Mouse (Mus musculus): ENCODE results near the gene Krt25.

Krt25 gene

DNA sequence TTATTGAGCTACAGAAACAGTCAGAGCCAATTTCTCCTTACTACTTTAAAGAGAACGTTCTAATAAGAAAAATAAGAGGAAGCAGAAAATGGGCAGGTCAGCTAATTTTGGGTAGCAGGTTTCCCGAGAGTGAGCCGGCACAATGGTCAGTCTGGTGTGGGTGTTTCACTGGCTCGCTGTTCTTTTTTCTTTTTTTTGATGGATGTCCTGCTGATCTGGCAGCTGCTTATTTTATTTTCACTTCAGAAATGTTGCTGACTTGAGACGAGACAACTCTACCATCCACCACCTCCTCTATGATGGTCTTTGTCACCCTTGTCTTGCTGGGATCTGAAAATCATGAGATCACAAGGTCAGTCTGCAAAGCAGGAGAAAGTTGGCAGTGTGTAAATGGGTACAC lies 42.8 kb downstream of the Krt25 start:
- in situ Hi-C loops (cut with MboI, MseI), result loop anchor here in 1 of 2 experiments (5.0 kb wide), 1 partner anchor 223 kb away; no protein-coding TSS in a partner anchor

DNA sequence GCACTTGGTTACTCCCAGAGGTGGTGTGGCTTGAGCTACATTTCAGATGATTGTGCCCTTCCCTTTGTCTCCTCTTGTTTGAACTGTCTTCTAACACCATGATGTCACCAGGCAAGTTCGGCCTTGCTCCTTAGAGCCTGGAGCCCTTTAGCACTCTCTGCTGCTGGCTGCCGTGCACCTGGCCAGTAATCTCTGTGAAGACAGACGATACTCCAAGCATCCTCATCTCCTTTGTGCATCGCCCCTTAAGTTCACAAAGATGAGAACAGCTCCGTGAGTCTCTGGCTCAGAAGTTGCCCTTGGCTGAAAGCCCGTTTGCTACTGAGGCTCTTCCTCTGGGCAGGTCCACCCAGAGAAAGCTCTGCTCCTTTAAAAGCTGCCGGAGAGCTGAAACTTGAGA lies 46.0 kb downstream of the Krt25 start:
- in situ Hi-C loops (cut with MboI, MseI), result no loop called here

DNA sequence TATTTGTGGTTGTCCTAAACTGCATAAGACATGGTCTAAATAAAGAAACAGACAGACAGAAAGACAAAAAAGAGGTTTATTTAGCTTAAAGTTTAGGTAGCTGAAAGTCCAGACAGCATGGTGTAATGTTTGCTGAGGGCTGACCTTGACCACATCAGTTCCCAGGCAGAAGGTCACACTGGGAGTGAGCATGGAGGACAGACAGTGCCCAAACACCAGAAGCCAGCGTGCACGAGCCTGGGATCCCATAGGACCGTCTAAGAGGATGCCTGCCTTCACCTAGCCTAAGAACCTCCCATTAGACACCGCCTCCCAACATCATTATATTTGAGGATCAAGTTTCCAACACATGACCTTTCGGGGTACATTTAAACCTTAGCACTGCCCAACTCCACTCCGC lies 47.1 kb downstream of the Krt25 start:
- in situ Hi-C loops (cut with MboI, MseI), result no loop called here

DNA sequence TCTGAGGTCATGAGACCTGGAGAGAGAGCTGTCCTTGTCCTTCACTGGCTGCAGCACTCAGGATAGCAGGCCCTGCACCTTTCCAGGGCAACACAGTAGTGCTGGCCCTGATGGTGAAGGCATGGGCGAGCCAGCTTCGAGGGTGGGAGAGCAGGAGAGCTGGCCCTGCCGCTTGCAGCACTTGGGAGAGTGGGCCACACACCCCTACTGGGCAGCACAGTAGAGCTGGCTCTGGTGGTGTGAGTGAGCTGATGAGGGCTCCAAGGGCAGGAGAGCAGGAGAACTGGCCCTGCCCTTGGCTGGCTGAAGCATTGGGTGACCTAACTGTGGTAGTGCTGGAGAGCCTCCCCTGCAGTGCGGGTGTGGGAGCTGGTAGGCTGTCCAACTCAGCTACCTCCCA lies 50.0 kb downstream of the Krt25 start:
- in situ Hi-C loops (cut with MboI, MseI), result no loop called here

DNA sequence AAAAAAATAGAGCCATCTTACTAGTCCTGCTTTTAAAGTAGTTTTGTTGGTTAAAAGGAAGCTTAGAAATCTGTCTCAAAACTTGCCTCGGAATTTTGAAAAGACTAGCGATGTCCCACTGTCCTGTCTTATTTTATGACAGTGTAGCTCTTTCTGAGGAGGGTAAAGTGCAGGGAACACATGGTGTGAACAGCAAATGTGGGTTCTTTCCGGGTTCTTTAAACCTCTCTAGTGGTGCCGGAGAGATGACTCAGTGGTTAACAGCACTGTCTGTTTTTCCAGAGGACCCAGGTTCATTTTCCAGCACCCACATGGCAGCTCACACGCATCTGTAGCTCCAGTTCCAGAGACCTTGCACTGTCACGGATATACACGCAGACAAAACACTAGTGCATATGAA lies 53.6 kb downstream of the Krt25 start:
- in situ Hi-C loops (cut with MboI, MseI), result no loop called here

DNA sequence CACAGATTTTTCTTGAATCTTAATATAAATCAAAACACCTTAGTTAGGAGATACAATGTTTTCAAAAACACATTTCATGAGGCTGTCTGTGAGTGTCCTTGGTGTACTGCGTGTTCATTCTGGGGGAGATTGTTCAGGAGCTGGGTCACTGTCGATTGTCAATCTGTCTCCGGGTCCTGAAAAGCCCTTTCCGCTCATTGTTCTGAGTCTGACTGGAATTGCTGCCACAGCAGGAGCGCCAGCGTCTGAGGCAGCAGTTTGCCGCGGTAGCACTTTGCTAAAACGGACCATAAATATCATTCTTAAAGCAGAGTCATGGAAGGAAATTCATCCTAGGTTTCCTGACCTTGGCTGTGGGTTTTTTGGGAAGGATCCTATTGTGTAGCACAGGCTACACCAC lies 57.0 kb downstream of the Krt25 start:
- in situ Hi-C loops (cut with MboI, MseI), result no loop called here

Measured in T-helper 17 cell (primary cell).